Mouse (Mus musculus) brain, embryonic 18.5 days (tissue): ENCODE measurements around the gene Lig1.
"Not testable (repeated sequence)": the region's sequence is repeated elsewhere in the genome, so short reads cannot be mapped to it uniquely, and the experiment has no call there.

Experiments used
- DNase-seq: peaks from one replicate; pipeline ENCODE4 v3.0.0-alpha.2; 2012; ENCODE audit warnings: low read depth, low spot score

Gene Lig1

GRCm38 (mm10) chr7:13277081-13277480, at the start of gene Lig1:
Gene Lig1 (plus strand): TSS chr7:13277283.
- no peak for DNase-seq

GRCm38 (mm10) chr7:13260746-13261700, 16.1 kb upstream of the Lig1 start:
- no peak for DNase-seq

GRCm38 (mm10) chr7:13263851-13264250, 13.2 kb upstream of the Lig1 start:
- no peak for DNase-seq

- no peak for DNase-seq
Observed at GRCm38 (mm10) chr7:13264396-13264795, 12.7 kb upstream of the Lig1 start.

- no peak for DNase-seq
Observed at GRCm38 (mm10) chr7:13268749-13269260, 8.3 kb upstream of the Lig1 start.

GRCm38 (mm10) chr7:13269394-13269793, 7.7 kb upstream of the Lig1 start:
- no peak for DNase-seq

GRCm38 (mm10) chr7:13271704-13272103, 5.4 kb upstream of the Lig1 start:
- no peak for DNase-seq

GRCm38 (mm10) chr7:13277833-13278232, 750 bp downstream of the Lig1 start:
- no peak for DNase-seq

GRCm38 (mm10) chr7:13278308-13278891, 1.3 kb downstream of the Lig1 start, which contains the start of gene Zswim9:
Gene Zswim9 (minus strand): TSS chr7:13278721.
- peak; percentile 88 for DNase-seq

- not testable (repeated sequence) for DNase-seq
Observed at GRCm38 (mm10) chr7:13278957-13279356, 1.9 kb downstream of the Lig1 start.

GRCm38 (mm10) chr7:13288621-13289020, 11.5 kb downstream of the Lig1 start:
- DNase-seq: no peak

- DNase-seq: no peak
Observed at GRCm38 (mm10) chr7:13290041-13290675, 13.1 kb downstream of the Lig1 start.

- no peak for DNase-seq
Observed at GRCm38 (mm10) chr7:13291370-13291769, 14.3 kb downstream of the Lig1 start.

GRCm38 (mm10) chr7:13293878-13294855, 17.1 kb downstream of the Lig1 start:
- DNase-seq: no peak

GRCm38 (mm10) chr7:13295256-13295655, 18.2 kb downstream of the Lig1 start:
- DNase-seq: no peak

- no peak for DNase-seq
Observed at GRCm38 (mm10) chr7:13297636-13298035, 20.6 kb downstream of the Lig1 start.

- no peak for DNase-seq
Observed at GRCm38 (mm10) chr7:13298821-13299220, 21.7 kb downstream of the Lig1 start.

- no peak for DNase-seq
Observed at GRCm38 (mm10) chr7:13301643-13302042, 24.6 kb downstream of the Lig1 start.

GRCm38 (mm10) chr7:13302780-13303179, 25.7 kb downstream of the Lig1 start:
- no peak for DNase-seq

GRCm38 (mm10) chr7:13303372-13303771, 26.3 kb downstream of the Lig1 start:
- DNase-seq: no peak

- no peak for DNase-seq
Observed at GRCm38 (mm10) chr7:13309407-13309806, 32.3 kb downstream of the Lig1 start.
